Mouse (Mus musculus): Measurements from ENCODE around the gene Cxcl12. TPM values are rescaled to one million over a fixed set of nuclear protein-coding genes. Genes with fewer than 3 reads are reported as not detected.

The Cxcl12 gene
- polyA plus RNA-seq, 2 experiments: 41.3 to 43.6 TPM

DNA sequence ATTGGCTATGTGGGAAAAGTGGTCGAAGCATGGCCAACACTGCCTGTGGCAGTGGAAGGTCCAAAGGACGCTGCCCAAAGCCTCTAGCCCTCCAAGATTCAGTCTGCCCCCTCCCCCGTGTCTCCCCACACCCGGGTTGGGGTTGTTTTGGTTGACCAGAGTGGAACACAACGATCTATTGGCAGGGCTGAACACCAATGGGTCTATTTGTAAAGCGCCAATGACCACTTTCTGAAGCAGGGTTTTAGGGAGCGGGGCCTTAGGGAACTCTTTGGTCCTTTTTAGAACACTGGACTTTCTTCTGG is 957 bp upstream of the Cxcl12 start:
- Histone ChIP-seq H3K4me3 (ENCODE audit: insufficient read depth in 1 of 2, low read depth in 2 of 2, low read length in 2 of 2) (no peak overlapping the region), H3K4me2 (ENCODE audit: low read depth) (no peak overlapping the region; the same call in 1 of the 2 replicates), H3K27me3 (ENCODE audit: control insufficient read depth, insufficient read depth, low read length) (peaks cover 31% of the 10 kb centered on the region), H3K4me1 (replicated peaks; ENCODE audit: control insufficient read depth in 2 of 2, insufficient read depth in 2 of 2, low read length in 1 of 2) (0 out of 4 replicates have a peak, but pooled peaks cover 0 to 4% of the 10 kb centered on the region in 2 experiments), H3K27ac (no peak overlapping the region), H3K36me3 (replicated peaks; ENCODE audit: control insufficient read depth, insufficient read depth, low read depth) (no peaks in the 10 kb centered on the region), H3K9ac (replicated peaks) (no peak overlapping the region), H3K9me3 (ENCODE audit: control insufficient read depth, low read length) (no peaks in the 10 kb centered on the region)
- no peak for DNase-seq (ENCODE audit: low read depth in 3 of 3, low spot score in 3 of 3)
- TF ChIP-seq EP300 (IDR thresholded peaks at IDR 0.05; ENCODE audit: low read depth): no peak
- TF ChIP-seq CTCF (IDR thresholded peaks at IDR 0.05; ENCODE audit: low read depth): no peak
- 9% methylated on average over 7 of the region's 7 CpGs for WGBS (ENCODE audit: insufficient replicate concordance)
- no peak for ATAC-seq (ENCODE audit: insufficient read depth)

DNA sequence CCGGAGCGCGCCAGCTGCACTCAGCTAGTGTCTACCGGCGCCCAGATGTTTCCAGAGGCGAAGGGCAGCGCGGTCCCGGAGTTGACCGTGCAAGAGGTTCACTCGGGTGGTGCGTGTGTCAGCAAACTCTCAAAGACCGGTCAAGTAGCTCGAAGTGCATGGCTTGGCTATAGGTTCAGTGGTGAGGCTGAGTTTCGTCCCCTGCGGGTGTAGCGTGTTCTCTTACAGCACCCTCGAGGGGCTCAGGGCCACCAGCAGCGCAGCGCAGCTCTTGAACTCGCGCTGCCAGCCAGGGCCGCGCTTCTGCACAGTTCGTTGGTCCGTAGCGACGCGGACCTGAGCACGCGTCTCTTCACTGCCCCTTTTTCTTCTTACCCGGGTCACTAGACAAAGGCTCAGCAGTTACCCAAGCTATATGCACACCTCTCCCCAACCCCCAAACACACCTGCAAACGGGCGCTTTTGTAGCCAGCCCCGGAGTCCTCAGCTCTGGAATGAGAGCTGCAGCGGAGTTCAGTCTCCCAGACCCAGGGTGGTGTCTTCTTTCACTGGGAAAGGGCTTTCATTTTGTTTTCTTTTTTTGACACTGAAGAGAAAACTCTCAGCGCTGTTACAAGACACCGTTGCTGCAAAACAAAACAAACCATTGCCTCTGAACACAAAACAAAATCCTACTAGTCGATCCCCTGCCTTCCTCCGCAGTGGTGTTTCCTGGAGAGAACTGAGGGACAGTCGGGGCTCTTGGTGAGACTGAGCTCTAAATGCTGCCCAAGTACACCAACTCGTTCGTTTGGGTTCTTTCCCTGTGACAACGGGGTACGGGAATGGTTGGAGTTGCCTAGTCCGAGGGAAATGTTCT is 945 bp downstream of the Cxcl12 start:
- peak overlapping the region; percentile 33 for H3K4me2 ChIP-seq (ENCODE audit: low read depth)
- no peak for TF ChIP-seq EP300 (IDR thresholded peaks at IDR 0.05; ENCODE audit: low read depth)
- TF ChIP-seq CTCF (IDR thresholded peaks at IDR 0.05; ENCODE audit: low read depth): no peak
- no peaks in the 10 kb centered on the region for H3K9me3 ChIP-seq (ENCODE audit: control insufficient read depth, low read length)
- 0 out of 2 replicates have a peak, but pooled peaks have one; percentile 7 for ATAC-seq (ENCODE audit: insufficient read depth)
- no peak for DNase-seq (ENCODE audit: low read depth in 3 of 3, low spot score in 3 of 3)
- no peak overlapping the region for H3K27ac ChIP-seq
- no peaks in the 10 kb centered on the region for H3K36me3 ChIP-seq (replicated peaks; ENCODE audit: control insufficient read depth, insufficient read depth, low read depth)
- peaks cover 0 to 12% of the 10 kb centered on the region in 2 experiments; a peak in 2 of 4 replicates for H3K4me1 ChIP-seq (replicated peaks; ENCODE audit: control insufficient read depth in 2 of 2, insufficient read depth in 2 of 2, low read length in 1 of 2)
- peak overlapping the region; percentile 50 to 55 for H3K4me3 ChIP-seq (ENCODE audit: insufficient read depth in 1 of 2, low read depth in 2 of 2, low read length in 2 of 2)
- under 1% methylated on average over 46 of the region's 46 CpGs for WGBS (ENCODE audit: insufficient replicate concordance)
- H3K27me3 ChIP-seq (ENCODE audit: control insufficient read depth, insufficient read depth, low read length): peaks cover 31% of the 10 kb centered on the region
- peak overlapping the region; percentile 0; the same call in 1 of the 2 replicates for H3K9ac ChIP-seq (replicated peaks)

DNA sequence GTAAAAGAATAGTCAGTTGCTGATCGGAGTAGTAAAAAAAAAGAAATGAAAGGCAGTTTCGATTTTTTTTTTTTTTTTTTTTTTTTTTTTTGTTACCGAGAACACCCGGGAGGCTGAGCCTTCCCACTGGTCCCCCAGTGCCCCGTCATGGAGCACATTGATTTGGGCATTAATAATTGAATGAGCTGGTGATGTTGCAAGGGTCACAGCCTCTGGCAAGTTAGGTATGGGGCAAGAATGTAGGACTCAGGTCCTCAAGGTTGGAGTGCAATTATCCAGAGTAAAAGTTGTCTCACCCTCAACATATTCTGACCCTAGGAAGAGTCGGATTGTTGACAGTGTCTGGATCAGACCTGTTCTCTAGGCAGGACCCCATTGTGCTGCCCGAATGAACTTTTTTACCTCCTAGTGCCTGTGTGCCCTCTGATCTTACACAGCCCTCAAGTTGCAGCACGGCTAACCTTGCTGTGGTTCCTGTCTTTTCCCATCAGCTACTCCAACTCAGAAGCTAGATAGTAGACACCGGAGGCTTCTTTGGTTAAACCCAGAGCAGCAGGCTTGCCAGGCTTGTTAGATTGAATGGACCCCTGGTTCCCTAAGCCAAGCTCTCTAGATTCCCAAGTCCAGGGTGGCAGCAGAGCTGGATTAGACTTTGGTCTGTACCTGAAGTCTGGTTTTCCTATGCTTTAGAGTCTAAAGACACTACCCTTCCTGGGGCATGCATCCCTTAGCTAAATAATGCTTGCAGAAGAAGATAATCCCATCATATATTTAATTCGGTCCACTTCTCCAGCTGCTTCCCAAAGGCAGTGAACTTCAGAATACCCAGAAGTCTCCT is 1.8 kb downstream of the Cxcl12 start:
- peaks cover 0 to 12% of the 10 kb centered on the region in 2 experiments; a peak in 2 of 4 replicates for H3K4me1 ChIP-seq (replicated peaks; ENCODE audit: control insufficient read depth in 2 of 2, insufficient read depth in 2 of 2, low read length in 1 of 2)
- DNase-seq (ENCODE audit: low read depth in 3 of 3, low spot score in 3 of 3): no peak
- H3K4me2 ChIP-seq (ENCODE audit: low read depth): peak overlapping the region; percentile 44
- no peaks in the 10 kb centered on the region for H3K36me3 ChIP-seq (replicated peaks; ENCODE audit: control insufficient read depth, insufficient read depth, low read depth)
- no peak overlapping the region for H3K27ac ChIP-seq
- WGBS (ENCODE audit: insufficient replicate concordance): 21% methylated on average over 10 of the region's 10 CpGs
- peak overlapping the region; percentile 55 to 58 for H3K4me3 ChIP-seq (ENCODE audit: insufficient read depth in 1 of 2, low read depth in 2 of 2, low read length in 2 of 2)
- H3K9ac ChIP-seq (replicated peaks): no peak overlapping the region
- ATAC-seq (ENCODE audit: insufficient read depth): no peak
- no peaks in the 10 kb centered on the region for H3K9me3 ChIP-seq (ENCODE audit: control insufficient read depth, low read length)
- TF ChIP-seq CTCF (IDR thresholded peaks at IDR 0.05; ENCODE audit: low read depth) (no peak), EP300 (IDR thresholded peaks at IDR 0.05; ENCODE audit: low read depth) (no peak)
- H3K27me3 ChIP-seq (ENCODE audit: control insufficient read depth, insufficient read depth, low read length): peaks cover 31% of the 10 kb centered on the region

DNA sequence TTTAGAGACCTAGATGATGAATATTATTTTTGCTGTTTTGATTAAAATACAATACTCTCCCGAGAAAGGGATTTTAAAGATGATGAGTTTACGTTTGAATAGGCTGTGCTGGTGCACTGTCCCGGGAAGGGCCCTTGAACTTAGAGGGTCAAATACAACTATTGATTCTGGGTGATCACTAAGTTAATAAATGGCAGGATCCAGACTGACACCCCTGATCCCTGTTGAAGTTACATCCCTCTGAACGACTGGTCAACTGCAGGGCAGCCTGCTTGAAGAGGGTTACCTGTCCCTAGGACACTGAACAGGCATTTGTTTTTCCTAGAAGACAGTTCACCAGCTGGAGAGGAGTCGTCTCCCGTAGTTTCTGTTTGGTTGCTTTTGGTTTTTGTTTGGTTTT is 4.0 kb downstream of the Cxcl12 start:
- Histone ChIP-seq H3K4me2 (ENCODE audit: low read depth) (peak overlapping the region; percentile 22; the same call in 1 of the 2 replicates), H3K36me3 (replicated peaks; ENCODE audit: control insufficient read depth, insufficient read depth, low read depth) (no peaks in the 10 kb centered on the region), H3K9me3 (ENCODE audit: control insufficient read depth, low read length) (no peaks in the 10 kb centered on the region), H3K4me1 (replicated peaks; ENCODE audit: control insufficient read depth in 2 of 2, insufficient read depth in 2 of 2, low read length in 1 of 2) (peaks cover 0 to 8% of the 10 kb centered on the region in 2 experiments; a peak in 2 of 4 replicates), H3K27ac (no peak overlapping the region), H3K27me3 (ENCODE audit: control insufficient read depth, insufficient read depth, low read length) (peaks cover 26% of the 10 kb centered on the region), H3K4me3 (ENCODE audit: insufficient read depth in 1 of 2, low read depth in 2 of 2, low read length in 2 of 2) (no peak overlapping the region), H3K9ac (replicated peaks) (no peak overlapping the region)
- TF ChIP-seq CTCF (IDR thresholded peaks at IDR 0.05; ENCODE audit: low read depth) (no peak), EP300 (IDR thresholded peaks at IDR 0.05; ENCODE audit: low read depth) (no peak)
- 53% methylated on average over 6 of the region's 6 CpGs for WGBS (ENCODE audit: insufficient replicate concordance)
- DNase-seq (ENCODE audit: low read depth in 3 of 3, low spot score in 3 of 3) (no peak), ATAC-seq (ENCODE audit: insufficient read depth) (no peak)

DNA sequence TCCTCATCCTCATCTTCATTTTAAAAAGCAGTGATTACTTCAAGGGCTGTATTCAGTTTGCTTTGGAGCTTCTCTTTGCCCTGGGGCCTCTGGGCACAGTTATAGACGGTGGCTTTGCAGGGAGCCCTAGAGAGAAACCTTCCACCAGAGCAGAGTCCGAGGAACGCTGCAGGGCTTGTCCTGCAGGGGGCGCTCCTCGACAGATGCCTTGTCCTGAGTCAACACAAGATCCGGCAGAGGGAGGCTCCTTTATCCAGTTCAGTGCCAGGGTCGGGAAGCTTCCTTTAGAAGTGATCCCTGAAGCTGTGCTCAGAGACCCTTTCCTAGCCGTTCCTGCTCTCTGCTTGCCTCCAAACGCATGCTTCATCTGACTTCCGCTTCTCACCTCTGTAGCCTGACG is 5.5 kb downstream of the Cxcl12 start:
- WGBS (ENCODE audit: insufficient replicate concordance): 17% methylated on average over 11 of the region's 11 CpGs
- DNase-seq (ENCODE audit: low read depth in 3 of 3, low spot score in 3 of 3) (no peak), ATAC-seq (ENCODE audit: insufficient read depth) (no peak)
- Histone ChIP-seq H3K36me3 (replicated peaks; ENCODE audit: control insufficient read depth, insufficient read depth, low read depth) (no peaks in the 10 kb centered on the region), H3K4me2 (ENCODE audit: low read depth) (no peak overlapping the region), H3K9me3 (ENCODE audit: control insufficient read depth, low read length) (no peaks in the 10 kb centered on the region), H3K27me3 (ENCODE audit: control insufficient read depth, insufficient read depth, low read length) (peaks cover 11% of the 10 kb centered on the region), H3K4me3 (ENCODE audit: insufficient read depth in 1 of 2, low read depth in 2 of 2, low read length in 2 of 2) (no peak overlapping the region), H3K9ac (replicated peaks) (no peak overlapping the region), H3K4me1 (replicated peaks; ENCODE audit: control insufficient read depth in 2 of 2, insufficient read depth in 2 of 2, low read length in 1 of 2) (peaks cover 0 to 8% of the 10 kb centered on the region in 2 experiments; a peak in 2 of 4 replicates), H3K27ac (no peak overlapping the region)
- no peak for TF ChIP-seq EP300 (IDR thresholded peaks at IDR 0.05; ENCODE audit: low read depth)
- peak; percentile 80 for TF ChIP-seq CTCF (IDR thresholded peaks at IDR 0.05; ENCODE audit: low read depth)
